Mouse (Mus musculus) limb, embryonic 14.5 days (tissue): ENCODE data around the gene Brd3os. TPM values are rescaled to one million over a fixed set of nuclear protein-coding genes. Genes with fewer than 3 reads are reported as not detected.
A peak's percentile ranks its signal among the peaks of the same experiment; 100 is the strongest.

ENCODE experiments used
- ATAC-seq: fragments of 200-750 bp; cut with Nextera tagmentation; 2 replicates; pipeline ENCODE4 v1.8.0; 2017; ENCODE audit warnings: low read depth, moderate number of reproducible peaks, moderate TSS enrichment; ENCODE audit not compliant: low FRiP score
- DNase-seq: peaks from one replicate; pipeline ENCODE4 v3.0.0-alpha.2; 2015; ENCODE audit warnings: low spot score
- H3K27ac ChIP-seq: fragments of 300-500 bp; sonication (generic); replicated peaks from 2 replicates; pipeline ENCODE4 v1.5.1; 2014; ENCODE audit warnings: low read depth, mild to moderate bottlenecking, low read length, moderate library complexity, mixed read lengths
- H3K27me3 ChIP-seq: fragments of 300-500 bp; sonication (generic); 2 replicates; pipeline ENCODE4 v1.6.1; 2014; ENCODE audit warnings: low read length, mixed read lengths; ENCODE audit not compliant: control insufficient read depth, insufficient read depth
- H3K36me3 ChIP-seq: fragments of 300-500 bp; sonication (generic); 2 replicates; pipeline ENCODE4 v1.6.1; 2014; ENCODE audit warnings: mild to moderate bottlenecking, low read length, moderate library complexity, mixed read lengths; ENCODE audit not compliant: control insufficient read depth, insufficient read depth
- H3K4me1 ChIP-seq: fragments of 300-500 bp; sonication (generic); 2 replicates; pipeline ENCODE4 v1.6.1; 2014; ENCODE audit warnings: antibody characterized with exemption, low read length, mixed read lengths; ENCODE audit not compliant: control insufficient read depth, insufficient read depth
- H3K4me2 ChIP-seq: fragments of 300-500 bp; sonication (generic); replicated peaks from 2 replicates; pipeline ENCODE4 v1.6.1; 2014; ENCODE audit warnings: low read depth, mild to moderate bottlenecking, low read length, moderate library complexity; ENCODE audit not compliant: severe bottlenecking
- H3K4me3 ChIP-seq: fragments of 300-500 bp; sonication (generic); replicated peaks from 2 replicates; pipeline ENCODE4 v1.5.1; 2014; ENCODE audit warnings: low read length
- H3K9ac ChIP-seq: fragments of 300-500 bp; sonication (generic); 2 replicates; pipeline ENCODE4 v1.6.1; 2014; ENCODE audit warnings: mild to moderate bottlenecking, low read depth, low read length, moderate library complexity; ENCODE audit not compliant: severe bottlenecking
- H3K9me3 ChIP-seq: fragments of 300-500 bp; sonication (generic); 2 replicates; pipeline ENCODE4 v1.6.1; 2016; ENCODE audit warnings: low read length; ENCODE audit not compliant: control insufficient read depth
- POLR2A ChIP-seq: fragments of 200-500 bp; IDR thresholded peaks from 2 replicates; pipeline ENCODE4 v1.8.0; 2012; ENCODE audit warnings: inconsistent platforms, mild to moderate bottlenecking, moderate library complexity, borderline replicate concordance; ENCODE audit not compliant: insufficient read depth, insufficient read length; ENCODE audit errors: extremely low read depth
- WGBS: fragments of 180-500 bp; shearing (Covaris S2); extraction: QIAGEN DNeasy Blood & Tissue Kit; methylation state at CpG from one replicate; pipeline ENCODE4 v1.1.7; 2014; 5-methylcytosine and 5-hydroxymethylcytosine counted together
- polyA plus RNA-seq, 2 experiments: library from polyadenylated mRNA; depleted of rRNA in 1 of 2; stranded (reverse) in 1 of 2; unstranded in 1 of 2; fragments of >200 nt; fragmentation: Nextera tagmentation in 1 of 2; extraction: Ambion mirVana in 1 of 2; gene quantifications; 2 replicates each; pipeline versions ENCODE4 v1.2.1 to v1.2.3; 2012 to 2014

The Brd3os gene
- polyA plus RNA-seq, 2 experiments = 9.9 to 12.5 TPM

- Histone ChIP-seq H3K4me3 (peak overlapping the region; percentile 95), H3K27ac (peak overlapping the region; percentile 94), H3K9ac (peak overlapping the region; percentile 94), H3K36me3 (peaks cover 22% of the 10 kb centered on the region), H3K4me1 (peaks cover 24% of the 10 kb centered on the region), H3K4me2 (peak overlapping the region; percentile 90), H3K9me3 (no peaks in the 10 kb centered on the region), H3K27me3 (no peaks in the 10 kb centered on the region)
- ATAC-seq (peak; percentile 28), DNase-seq (peak; percentile 16)
- 2% methylated on average over 38 of the region's 84 CpGs for WGBS
- no peak for TF ChIP-seq POLR2A
Measured at GRCm38 (mm10) chr2:27474621-27475484, 32.7 kb downstream of the Brd3os start.

- H3K4me1 ChIP-seq = peaks cover 24% of the 10 kb centered on the region
- under 1% methylated on average over 61 of the region's 96 CpGs for WGBS
- H3K4me3 ChIP-seq = peak overlapping the region; percentile 95
- peak; percentile 97 for ATAC-seq
- TF ChIP-seq POLR2A = peak; percentile 93; the same call in 1 of the 2 replicates
- H3K4me2 ChIP-seq = peak overlapping the region; percentile 90
- H3K9ac ChIP-seq = peak overlapping the region; percentile 94
- H3K36me3 ChIP-seq = peaks cover 21% of the 10 kb centered on the region
- H3K9me3 ChIP-seq = no peaks in the 10 kb centered on the region
- DNase-seq = peak; percentile 95
- H3K27me3 ChIP-seq = no peaks in the 10 kb centered on the region
- H3K27ac ChIP-seq = peak overlapping the region; percentile 94
Measured at GRCm38 (mm10) chr2:27475495-27476302, 33.6 kb downstream of the Brd3os start.

GRCm38 (mm10) chr2:27476303-27477192, 34.4 kb downstream of the Brd3os start:
- no peak for TF ChIP-seq POLR2A
- Histone ChIP-seq H3K9me3 (no peaks in the 10 kb centered on the region), H3K4me3 (peak overlapping the region; percentile 95), H3K4me1 (peaks cover 24% of the 10 kb centered on the region), H3K27ac (peak overlapping the region; percentile 94), H3K36me3 (0 out of 2 replicates have a peak, but pooled peaks cover 13% of the 10 kb centered on the region), H3K27me3 (no peaks in the 10 kb centered on the region), H3K4me2 (peak overlapping the region; percentile 63), H3K9ac (peak overlapping the region; percentile 94)
- DNase-seq (peak; percentile 33), ATAC-seq (no peak)
- WGBS = 29% methylated on average over 11 of the region's 11 CpGs

DNA sequence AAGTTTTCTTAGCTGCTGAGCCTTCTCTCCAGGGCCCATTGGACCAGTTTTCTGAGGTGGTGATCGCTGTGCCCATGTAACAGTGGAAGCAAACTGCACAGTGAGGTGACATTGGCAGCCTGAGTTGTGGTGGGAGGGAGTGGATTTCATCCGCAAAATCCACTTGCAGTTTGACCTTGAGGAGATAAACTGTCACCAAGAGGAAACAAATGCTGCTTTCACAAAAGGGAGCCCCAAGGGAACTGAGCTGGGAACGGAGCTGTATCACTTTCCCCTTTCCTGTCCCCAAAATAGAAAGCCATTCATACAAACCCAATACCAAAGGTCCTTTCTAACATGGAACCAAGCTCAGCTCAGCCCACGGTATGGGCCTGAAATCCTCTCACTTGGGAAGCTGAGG, 37.7 kb downstream of the Brd3os start:
- no peaks in the 10 kb centered on the region for H3K27me3 ChIP-seq

More for the DNA sequence above, 37.7 kb downstream of the Brd3os start:
- Histone ChIP-seq H3K36me3 (no peaks in the 10 kb centered on the region), H3K4me3 (no peak overlapping the region), H3K4me1 (0 out of 2 replicates have a peak, but pooled peaks cover 4% of the 10 kb centered on the region), H3K9me3 (no peaks in the 10 kb centered on the region), H3K9ac (no peak overlapping the region), H3K27ac (no peak overlapping the region), H3K4me2 (no peak overlapping the region)
- DNase-seq = no peak
- no peak for TF ChIP-seq POLR2A
- WGBS = 78% methylated on average over 4 of the region's 4 CpGs
- ATAC-seq = no peak
